Mouse (Mus musculus): ENCODE data around the gene Src.

DNA sequence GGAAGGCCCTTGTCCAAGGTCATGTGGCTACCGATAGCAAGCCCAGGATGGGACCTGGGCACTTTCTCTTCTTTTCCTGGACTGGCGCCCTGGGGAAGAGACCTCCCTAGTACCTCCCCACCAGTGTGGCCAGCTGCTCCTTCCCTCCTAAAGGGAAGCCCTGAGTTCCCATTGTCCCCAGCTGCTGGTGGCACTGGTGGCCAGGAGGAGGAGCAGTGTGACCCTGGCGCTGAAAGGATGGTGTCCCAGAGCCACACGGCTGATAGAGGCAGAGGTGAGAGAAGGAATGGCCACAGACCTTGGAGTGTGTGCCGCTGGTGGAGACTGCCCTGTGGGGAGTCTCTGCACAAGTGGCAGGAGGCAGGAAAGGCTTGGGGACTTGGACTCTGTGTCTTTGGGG is 41.5 kb downstream of the Src start:
- TF ChIP-seq POLR2A (IDR thresholded peaks at IDR 0.05; ENCODE audit: low read depth, low read length) (no peak), CTCF (conservative IDR thresholded peaks at IDR 0.05; ENCODE audit: insufficient read depth, insufficient read length, low read depth, low read length) (no peak)

Data from kidney, adult 2 months (tissue).